Mouse (Mus musculus): ENCODE measurements around the gene Kcnip1.

Gene Kcnip1

GRCm38 (mm10) chr11:33986525-33986924 lies 6.4 kb downstream of the Kcnip1 start:
- in situ Hi-C loops (cut with MboI): no loop called here

DNA sequence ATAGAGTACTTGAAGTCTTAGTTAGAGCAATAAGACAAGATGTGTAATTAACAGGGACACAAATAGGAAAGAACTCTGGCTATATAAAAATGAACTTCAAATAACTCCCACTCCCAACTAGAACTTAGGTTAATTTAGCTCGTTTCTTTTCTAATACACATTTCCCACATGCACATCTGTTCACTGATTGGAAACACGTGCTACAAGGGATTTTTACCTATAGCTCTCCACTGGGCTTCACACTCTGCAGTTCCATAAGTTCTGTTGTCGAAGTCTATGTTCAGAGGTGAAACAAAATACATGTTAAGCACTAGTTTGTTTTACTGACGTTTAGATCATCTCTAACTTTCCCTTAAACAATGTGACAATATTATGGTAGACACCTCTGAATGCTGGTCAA lies 12.8 kb downstream of the Kcnip1 start:
- in situ Hi-C loops (cut with MboI): no loop called here

- in situ Hi-C loops (cut with MboI): no loop called here
Measured at GRCm38 (mm10) chr11:33975121-33975520, 17.8 kb downstream of the Kcnip1 start.

GRCm38 (mm10) chr11:33974341-33975040 lies 18.5 kb downstream of the Kcnip1 start:
- in situ Hi-C loops (cut with MboI): loop anchor here (25.0 kb wide), 1 partner anchor 238 kb away; the partner anchor contains the start of gene Foxi1

- in situ Hi-C loops (cut with MboI): loop anchor here (25.0 kb wide), 1 partner anchor 240 kb away; the partner anchor contains the start of gene Foxi1
Measured at GRCm38 (mm10) chr11:33972114-33972513, 20.8 kb downstream of the Kcnip1 start.

GRCm38 (mm10) chr11:33969199-33969598 lies 23.8 kb downstream of the Kcnip1 start:
- in situ Hi-C loops (cut with MboI): loop anchor here (25.0 kb wide), 1 partner anchor 243 kb away; the partner anchor contains the start of gene Foxi1

DNA sequence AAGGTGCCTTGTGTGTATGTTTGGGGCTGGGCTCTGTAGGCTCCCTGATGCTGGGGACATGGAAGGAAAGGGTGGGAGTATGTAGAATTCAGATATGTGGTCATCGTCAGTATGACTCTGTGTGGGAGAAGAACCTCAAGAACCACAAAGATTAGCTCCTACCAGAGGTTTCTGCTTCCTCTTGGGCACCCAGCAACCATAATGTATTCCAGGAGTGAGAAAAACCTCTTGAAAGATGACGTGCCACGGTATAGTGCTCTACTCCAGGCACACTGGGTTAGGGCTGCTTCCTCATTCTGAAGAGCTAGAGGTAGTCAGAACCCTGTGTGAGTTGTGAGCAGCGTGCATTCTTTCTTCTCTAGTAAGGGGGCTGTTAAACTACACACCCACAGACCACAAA lies 25.2 kb downstream of the Kcnip1 start:
- in situ Hi-C loops (cut with MboI): loop anchor here (25.0 kb wide), 1 partner anchor 245 kb away; the partner anchor contains the start of gene Foxi1

GRCm38 (mm10) chr11:33965380-33965779 lies 27.6 kb downstream of the Kcnip1 start:
- in situ Hi-C loops (cut with MboI): loop anchor here (25.0 kb wide), 1 partner anchor 247 kb away; the partner anchor contains the start of gene Foxi1

- in situ Hi-C loops (cut with MboI): loop anchor here (25.0 kb wide), 1 partner anchor 249 kb away; the partner anchor contains the start of gene Foxi1
Measured at GRCm38 (mm10) chr11:33962688-33963407, 30.1 kb downstream of the Kcnip1 start, which contains the start of gene Kcnmb1. TSS of gene Kcnmb1 (plus strand) at chr11:33963013.

DNA sequence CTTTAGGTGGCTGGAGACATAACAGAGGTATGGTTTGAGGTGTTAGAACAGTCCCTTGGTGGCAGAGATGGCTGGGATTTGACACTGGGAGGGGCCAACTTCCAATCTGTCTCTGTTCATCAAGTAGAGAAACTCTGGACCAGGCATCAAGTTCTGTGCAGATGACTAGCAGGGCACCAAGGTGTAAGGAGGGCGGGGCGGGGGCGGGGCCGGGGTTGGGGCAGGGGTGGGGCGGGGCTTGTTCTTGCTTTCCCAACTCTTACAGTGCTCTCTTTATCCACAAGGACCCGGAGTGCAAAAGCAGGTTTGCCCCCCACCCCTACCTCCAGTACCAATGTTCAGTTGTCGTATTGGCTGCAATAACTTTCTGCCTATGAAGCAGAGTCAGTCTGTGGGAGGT lies 30.8 kb downstream of the Kcnip1 start:
- in situ Hi-C loops (cut with MboI): loop anchor here (25.0 kb wide), 1 partner anchor 250 kb away; the partner anchor contains the start of gene Foxi1

- in situ Hi-C loops (cut with MboI): loop anchor here (25.0 kb wide), 1 partner anchor 254 kb away; the partner anchor contains the start of gene Foxi1
Measured at GRCm38 (mm10) chr11:33958713-33959112, 34.2 kb downstream of the Kcnip1 start.

GRCm38 (mm10) chr11:33957595-33957994 lies 35.4 kb downstream of the Kcnip1 start:
- in situ Hi-C loops (cut with MboI): loop anchor here (25.0 kb wide), 1 partner anchor 255 kb away; the partner anchor contains the start of gene Foxi1

DNA sequence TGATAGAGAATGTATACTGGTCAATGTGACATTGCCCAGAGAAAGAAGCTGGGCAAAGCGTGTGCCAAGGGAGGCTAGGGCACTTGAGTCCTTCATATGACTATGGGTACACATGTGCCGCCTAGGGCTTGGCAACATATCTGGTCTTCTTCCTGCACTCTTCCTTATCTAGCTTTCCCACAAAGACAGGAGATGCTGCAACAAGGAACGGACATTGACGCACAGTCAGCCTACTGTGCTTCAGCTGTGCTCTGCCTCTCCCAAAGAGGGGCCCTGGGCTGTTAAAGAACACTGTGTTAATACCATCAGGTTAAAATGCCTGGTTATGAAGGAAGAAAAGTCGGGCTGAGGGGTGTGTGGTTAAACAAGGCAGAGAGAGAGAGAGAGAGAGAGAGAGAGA lies 36.3 kb downstream of the Kcnip1 start:
- in situ Hi-C loops (cut with MboI): loop anchor here (25.0 kb wide), 1 partner anchor 256 kb away; the partner anchor contains the start of gene Foxi1

GRCm38 (mm10) chr11:33955982-33956381 lies 37.0 kb downstream of the Kcnip1 start:
- in situ Hi-C loops (cut with MboI): loop anchor here (25.0 kb wide), 1 partner anchor 256 kb away; the partner anchor contains the start of gene Foxi1

DNA sequence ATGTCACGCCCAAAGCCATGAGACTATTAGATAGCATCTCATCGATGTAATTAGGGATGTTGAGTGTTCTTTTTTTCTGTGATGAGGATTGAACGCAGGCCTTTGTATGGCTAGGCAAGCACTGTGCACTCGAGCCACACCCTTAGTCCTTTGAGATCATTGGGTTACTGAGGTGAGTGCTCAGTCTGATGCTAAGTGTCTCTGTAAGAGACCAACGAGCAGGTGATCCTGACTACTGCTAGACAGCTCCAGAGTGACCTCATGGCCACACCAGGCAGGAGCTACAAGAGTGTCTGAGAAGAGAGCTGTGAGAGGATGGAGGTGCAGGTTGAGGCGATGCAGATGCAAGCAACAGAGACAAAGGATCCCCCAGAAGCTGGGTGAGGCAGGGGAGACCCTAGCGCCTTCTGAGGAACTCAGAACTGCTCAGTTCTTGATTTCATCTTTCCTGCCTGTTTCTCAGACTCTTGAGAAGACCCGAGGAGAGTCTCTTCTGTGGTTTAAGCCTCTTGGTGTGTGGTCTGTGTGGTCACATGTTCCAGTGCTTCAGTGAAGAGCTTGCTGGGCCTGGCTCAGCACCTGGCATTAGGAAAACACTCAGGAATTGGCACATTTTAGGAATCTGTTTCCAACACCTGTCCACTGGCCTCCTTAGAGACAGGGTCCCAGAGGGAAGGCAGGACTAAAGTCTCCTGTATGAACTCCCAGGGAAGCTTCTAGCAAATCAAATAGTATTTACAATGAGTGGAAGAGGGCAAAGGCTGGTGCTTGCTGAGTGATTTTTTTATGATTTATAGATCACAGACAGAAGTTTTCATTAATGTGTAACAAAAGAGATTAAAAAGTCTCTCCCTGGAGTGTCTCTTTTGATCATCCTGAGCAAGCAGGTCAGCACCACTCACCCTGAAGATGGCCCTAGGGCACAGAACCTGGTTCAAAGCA lies 41.0 kb downstream of the Kcnip1 start:
- in situ Hi-C loops (cut with MboI): loop anchor here (25.0 kb wide), 1 partner anchor 260 kb away; the partner anchor contains the start of gene Foxi1

GRCm38 (mm10) chr11:33951155-33951554 lies 41.8 kb downstream of the Kcnip1 start:
- in situ Hi-C loops (cut with MboI): loop anchor here (25.0 kb wide), 1 partner anchor 261 kb away; the partner anchor contains the start of gene Foxi1

DNA sequence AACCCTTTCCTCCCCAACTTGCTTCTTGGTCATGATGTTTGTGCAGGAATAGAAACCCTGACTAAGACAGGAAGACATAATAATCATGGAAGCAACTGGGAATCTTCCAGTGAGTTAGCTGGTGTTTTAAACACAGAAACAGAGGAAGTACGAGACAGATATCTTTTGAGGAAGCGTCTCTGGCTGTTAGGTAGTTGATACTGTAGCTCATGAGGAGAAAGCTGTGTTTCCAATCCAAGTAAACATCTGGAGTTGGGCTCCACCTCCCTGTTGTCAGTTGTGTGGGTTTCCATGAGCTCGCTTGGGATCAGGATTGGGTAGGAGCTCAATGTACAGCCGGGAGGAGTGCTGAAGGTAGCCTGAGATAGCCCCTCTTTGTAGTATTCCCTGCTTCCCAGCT lies 46.5 kb downstream of the Kcnip1 start:
- in situ Hi-C loops (cut with MboI): no loop called here

- in situ Hi-C loops (cut with MboI): no loop called here
Measured at GRCm38 (mm10) chr11:33944786-33945328, 48.1 kb downstream of the Kcnip1 start.

- in situ Hi-C loops (cut with MboI): no loop called here
Measured at GRCm38 (mm10) chr11:33944067-33944785, 48.7 kb downstream of the Kcnip1 start.

DNA sequence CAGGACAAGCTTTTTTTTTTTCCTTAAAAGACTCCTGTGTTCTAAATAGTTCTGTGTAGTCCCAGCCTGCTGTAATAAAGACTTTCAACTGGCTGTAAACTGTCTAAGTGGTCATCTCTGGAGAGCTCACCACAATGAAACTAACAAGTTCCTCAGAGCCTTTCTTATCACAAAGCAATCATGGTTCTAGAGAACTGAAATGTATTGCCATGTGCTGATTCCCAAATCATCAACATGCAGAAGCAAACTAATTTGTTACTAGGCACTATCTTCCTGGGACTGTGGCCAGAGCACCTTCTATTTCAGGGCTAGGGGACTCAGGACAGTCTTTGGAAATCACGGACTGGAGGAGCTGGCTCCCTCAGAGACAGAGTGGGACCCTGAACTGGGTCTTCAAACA lies 49.4 kb downstream of the Kcnip1 start:
- in situ Hi-C loops (cut with MboI): no loop called here

Data from mature B cell (primary cell).